Mouse (Mus musculus): ENCODE data around the gene Dlgap4. TPM values are rescaled to one million over a fixed set of nuclear protein-coding genes. Genes with fewer than 3 reads are reported as not detected.
A peak's percentile ranks its signal among the peaks of the same experiment; 100 is the strongest.

Dlgap4 gene
- polyA plus RNA-seq, 1 experiment = 175 TPM

DNA sequence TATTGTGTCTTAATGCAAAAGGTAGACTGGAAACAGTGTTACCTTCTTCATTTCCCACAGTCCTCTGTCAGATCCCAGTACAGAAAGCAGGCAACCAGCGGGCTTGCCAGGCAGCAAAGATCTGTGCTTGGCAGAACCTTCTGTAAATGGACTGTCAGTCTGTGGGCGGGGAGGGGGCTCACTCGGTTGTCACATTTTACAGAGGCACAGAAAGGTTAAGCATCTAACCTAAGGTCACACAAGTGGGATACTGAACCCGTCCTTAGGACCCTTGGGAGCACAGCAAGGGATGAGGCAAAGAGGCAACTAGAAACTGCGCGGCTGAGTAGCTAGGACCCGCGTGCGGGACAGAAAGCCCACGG, 106.8 kb downstream of the Dlgap4 start:
- Histone ChIP-seq H3K4me3 (ENCODE audit: control insufficient read depth, low read depth, low read length) (peak overlapping the region; percentile 91), H3K4me1 (ENCODE audit: control insufficient read depth, insufficient read depth, low read length) (peaks cover 29% of the 10 kb centered on the region), H3K27me3 (ENCODE audit: control insufficient read depth, insufficient read depth, low read length) (no peaks in the 10 kb centered on the region), H3K36me3 (ENCODE audit: control insufficient read depth, insufficient read depth, low read length) (no peaks in the 10 kb centered on the region), H3K27ac (ENCODE audit: control insufficient read depth, insufficient read depth, low read depth, low read length) (peak overlapping the region; percentile 93)
- TF ChIP-seq POLR2A (IDR thresholded peaks at IDR 0.05; ENCODE audit: control insufficient read depth, low read depth, low read length) (no peak), CTCF (IDR thresholded peaks at IDR 0.05; ENCODE audit: control insufficient read depth, insufficient read depth, insufficient replicate concordance, low read depth, low read length) (no peak)

DNA sequence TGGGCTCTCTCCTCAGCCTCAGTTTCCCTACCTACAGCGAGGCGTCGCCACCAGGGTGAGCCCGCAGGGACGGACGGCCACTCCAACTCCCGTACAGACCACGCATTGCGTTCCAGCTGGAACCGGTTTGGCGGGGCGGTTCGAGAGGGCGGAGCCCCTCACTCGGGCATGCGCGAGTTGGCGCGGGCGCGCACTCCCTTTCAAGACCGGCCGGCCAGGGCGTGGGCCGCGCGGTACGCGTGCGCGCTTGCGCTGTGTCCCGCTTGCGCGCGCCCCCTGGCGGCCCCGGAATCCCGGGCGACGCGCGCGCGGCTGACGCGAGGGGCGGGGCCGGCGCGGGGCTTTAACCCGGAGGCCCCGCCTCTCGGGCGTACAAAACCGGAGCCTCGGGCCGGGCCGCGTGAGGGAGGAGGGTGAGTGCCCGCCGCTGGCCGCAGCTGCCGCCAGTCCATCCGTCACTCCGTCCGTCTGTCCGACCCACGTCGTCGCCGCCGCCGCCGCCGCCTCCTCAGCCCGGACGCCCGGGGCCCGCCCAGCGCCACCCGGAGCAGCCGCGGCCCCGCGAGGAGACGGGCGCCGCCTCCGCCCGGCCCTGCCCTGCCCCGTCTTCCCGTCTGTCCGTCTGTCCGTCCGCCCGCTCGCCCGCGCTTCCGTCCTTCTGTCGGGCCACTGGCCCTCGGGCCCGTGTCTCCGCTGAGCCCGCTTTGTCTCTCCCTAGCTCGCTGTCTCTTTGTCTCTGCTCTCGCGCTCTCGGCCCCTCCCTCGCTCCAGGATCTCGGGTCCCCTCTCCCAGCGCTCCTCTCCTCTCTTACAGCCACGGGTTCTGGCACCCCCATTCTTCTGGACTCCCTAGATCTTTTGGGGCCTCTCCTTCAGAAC, 107.4 kb downstream of the Dlgap4 start:
- Histone ChIP-seq H3K36me3 (ENCODE audit: control insufficient read depth, insufficient read depth, low read length) (no peaks in the 10 kb centered on the region), H3K27me3 (ENCODE audit: control insufficient read depth, insufficient read depth, low read length) (no peaks in the 10 kb centered on the region), H3K4me3 (ENCODE audit: control insufficient read depth, low read depth, low read length) (peak overlapping the region; percentile 91), H3K27ac (ENCODE audit: control insufficient read depth, insufficient read depth, low read depth, low read length) (peak overlapping the region; percentile 93), H3K4me1 (ENCODE audit: control insufficient read depth, insufficient read depth, low read length) (peaks cover 31% of the 10 kb centered on the region)
- peak; percentile 52; the same call in 1 of the 2 replicates for TF ChIP-seq CTCF (IDR thresholded peaks at IDR 0.05; ENCODE audit: control insufficient read depth, insufficient read depth, insufficient replicate concordance, low read depth, low read length)
- TF ChIP-seq POLR2A (IDR thresholded peaks at IDR 0.05; ENCODE audit: control insufficient read depth, low read depth, low read length) = peak; percentile 98

DNA sequence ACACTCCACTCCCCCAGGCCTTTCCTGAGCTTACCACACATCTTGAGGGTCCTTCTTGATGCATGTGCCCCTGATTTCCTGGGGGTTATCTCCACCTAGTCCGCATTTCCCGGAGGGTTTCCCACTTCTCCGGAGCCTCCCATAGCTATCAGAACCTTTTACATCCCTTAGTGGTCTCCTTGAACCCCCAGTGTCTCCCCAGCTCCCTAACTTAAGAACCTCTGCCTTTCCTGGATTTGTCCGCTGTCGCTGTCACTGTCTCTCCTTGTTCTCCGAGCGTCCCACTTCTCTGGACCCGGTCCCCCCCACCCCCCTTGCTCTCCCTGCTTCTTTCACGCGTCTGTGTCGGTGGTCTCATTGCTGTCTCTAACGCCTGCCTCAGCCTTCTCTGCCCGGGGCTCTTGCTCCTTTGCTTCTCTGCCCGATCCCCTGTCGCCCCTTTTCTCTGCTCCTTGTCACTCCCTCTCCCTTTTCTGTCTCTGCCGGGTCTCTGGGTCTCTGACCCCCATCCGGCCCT, 108.1 kb downstream of the Dlgap4 start:
- TF ChIP-seq POLR2A (IDR thresholded peaks at IDR 0.05; ENCODE audit: control insufficient read depth, low read depth, low read length) (no peak), CTCF (IDR thresholded peaks at IDR 0.05; ENCODE audit: control insufficient read depth, insufficient read depth, insufficient replicate concordance, low read depth, low read length) (no peak)
- Histone ChIP-seq H3K27me3 (ENCODE audit: control insufficient read depth, insufficient read depth, low read length) (no peaks in the 10 kb centered on the region), H3K27ac (ENCODE audit: control insufficient read depth, insufficient read depth, low read depth, low read length) (peak overlapping the region; percentile 45), H3K36me3 (ENCODE audit: control insufficient read depth, insufficient read depth, low read length) (no peaks in the 10 kb centered on the region), H3K4me3 (ENCODE audit: control insufficient read depth, low read depth, low read length) (peak overlapping the region; percentile 91), H3K4me1 (ENCODE audit: control insufficient read depth, insufficient read depth, low read length) (peaks cover 31% of the 10 kb centered on the region)

DNA sequence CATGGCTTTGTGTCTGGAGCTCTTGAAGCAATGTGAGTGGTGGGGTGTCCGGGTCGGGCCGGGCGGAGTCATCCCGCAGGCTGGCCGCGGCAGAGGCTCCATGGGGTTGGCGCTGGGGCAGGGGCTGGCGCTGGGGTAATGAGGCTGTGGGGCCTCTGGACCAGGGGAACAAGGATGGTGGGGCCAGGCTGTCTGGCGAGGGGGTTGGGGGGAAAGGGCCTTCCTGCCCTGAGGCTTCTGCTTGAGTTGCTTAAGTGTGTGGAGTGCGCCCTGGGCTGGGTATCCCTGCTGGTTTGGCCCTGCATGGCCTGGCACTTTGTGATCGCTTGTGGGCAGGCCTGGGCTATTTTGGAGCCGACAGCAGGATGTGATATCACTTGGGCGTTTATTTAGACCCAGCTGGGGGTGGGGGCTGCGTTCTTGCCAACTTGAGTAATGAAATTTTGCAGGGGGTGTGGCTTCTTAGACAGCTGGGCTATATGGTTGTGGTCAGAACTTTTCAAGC, 108.6 kb downstream of the Dlgap4 start:
- no peak overlapping the region for H3K27ac ChIP-seq (ENCODE audit: control insufficient read depth, insufficient read depth, low read depth, low read length)
- H3K27me3 ChIP-seq (ENCODE audit: control insufficient read depth, insufficient read depth, low read length) = no peaks in the 10 kb centered on the region
- peaks cover 30% of the 10 kb centered on the region for H3K4me1 ChIP-seq (ENCODE audit: control insufficient read depth, insufficient read depth, low read length)
- peak overlapping the region; percentile 91 for H3K4me3 ChIP-seq (ENCODE audit: control insufficient read depth, low read depth, low read length)
- no peaks in the 10 kb centered on the region for H3K36me3 ChIP-seq (ENCODE audit: control insufficient read depth, insufficient read depth, low read length)
- TF ChIP-seq POLR2A (IDR thresholded peaks at IDR 0.05; ENCODE audit: control insufficient read depth, low read depth, low read length) = no peak; the same call in 1 of the 2 replicates

DNA sequence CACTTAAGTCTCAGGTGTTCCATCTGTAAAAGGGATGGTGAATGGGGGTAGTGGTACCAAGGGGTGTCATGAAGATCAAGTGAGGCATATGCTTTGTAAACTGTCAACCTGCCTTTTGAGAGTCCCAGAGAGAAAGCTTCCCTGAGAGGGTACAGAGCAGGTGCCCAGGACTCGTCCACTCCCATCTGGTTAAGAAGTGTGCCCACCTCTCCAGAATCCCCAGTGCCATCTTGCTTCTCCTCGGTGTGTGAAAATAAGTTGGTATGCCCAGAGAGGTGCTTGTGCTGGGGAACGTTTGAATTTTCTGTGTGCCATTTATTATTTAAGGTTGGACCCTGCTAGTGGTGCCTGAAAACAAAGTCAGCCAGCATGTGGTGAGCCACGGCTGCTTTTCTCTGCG, 109.2 kb downstream of the Dlgap4 start:
- TF ChIP-seq CTCF (IDR thresholded peaks at IDR 0.05; ENCODE audit: control insufficient read depth, insufficient read depth, insufficient replicate concordance, low read depth, low read length) (no peak), POLR2A (IDR thresholded peaks at IDR 0.05; ENCODE audit: control insufficient read depth, low read depth, low read length) (no peak)
- Histone ChIP-seq H3K27ac (ENCODE audit: control insufficient read depth, insufficient read depth, low read depth, low read length) (no peak overlapping the region), H3K4me3 (ENCODE audit: control insufficient read depth, low read depth, low read length) (no peak overlapping the region), H3K36me3 (ENCODE audit: control insufficient read depth, insufficient read depth, low read length) (no peaks in the 10 kb centered on the region), H3K27me3 (ENCODE audit: control insufficient read depth, insufficient read depth, low read length) (no peaks in the 10 kb centered on the region), H3K4me1 (ENCODE audit: control insufficient read depth, insufficient read depth, low read length) (peaks cover 27% of the 10 kb centered on the region)

DNA sequence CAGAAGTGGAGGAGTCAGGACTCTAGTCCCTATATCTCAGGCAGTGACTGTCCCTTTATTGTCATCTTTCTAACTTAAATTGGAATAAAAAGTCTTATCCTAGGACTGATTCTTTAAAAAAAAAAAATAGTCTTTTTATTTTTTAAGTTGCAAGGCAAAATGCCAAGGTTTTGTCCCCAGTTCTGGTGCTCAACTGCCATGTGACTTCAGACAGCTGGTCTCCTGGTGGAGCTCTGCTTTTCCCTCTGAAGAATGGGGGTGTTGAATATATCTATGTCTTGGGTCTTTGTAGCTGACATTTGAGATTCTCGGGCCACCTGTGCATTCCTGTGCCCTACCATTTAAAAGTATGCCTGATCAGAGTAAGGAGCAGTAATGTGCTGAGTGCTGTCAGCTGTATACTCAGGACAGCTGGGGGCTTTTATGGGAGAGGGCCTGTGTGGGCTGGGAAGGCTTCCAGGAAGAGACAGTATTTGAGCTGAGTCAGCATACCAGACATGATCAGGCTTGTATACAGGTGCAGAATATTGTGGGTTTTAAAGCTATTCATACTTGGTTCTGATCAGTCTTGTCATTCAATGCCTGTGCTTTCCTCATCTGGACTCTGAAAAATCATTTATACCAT, 110.5 kb downstream of the Dlgap4 start:
- Histone ChIP-seq H3K4me3 (ENCODE audit: control insufficient read depth, low read depth, low read length) (no peak overlapping the region), H3K27ac (ENCODE audit: control insufficient read depth, insufficient read depth, low read depth, low read length) (no peak overlapping the region), H3K4me1 (ENCODE audit: control insufficient read depth, insufficient read depth, low read length) (peaks cover 23% of the 10 kb centered on the region), H3K27me3 (ENCODE audit: control insufficient read depth, insufficient read depth, low read length) (no peaks in the 10 kb centered on the region), H3K36me3 (ENCODE audit: control insufficient read depth, insufficient read depth, low read length) (no peaks in the 10 kb centered on the region)
- TF ChIP-seq POLR2A (IDR thresholded peaks at IDR 0.05; ENCODE audit: control insufficient read depth, low read depth, low read length) = no peak
- no peak for TF ChIP-seq CTCF (IDR thresholded peaks at IDR 0.05; ENCODE audit: control insufficient read depth, insufficient read depth, insufficient replicate concordance, low read depth, low read length)

DNA sequence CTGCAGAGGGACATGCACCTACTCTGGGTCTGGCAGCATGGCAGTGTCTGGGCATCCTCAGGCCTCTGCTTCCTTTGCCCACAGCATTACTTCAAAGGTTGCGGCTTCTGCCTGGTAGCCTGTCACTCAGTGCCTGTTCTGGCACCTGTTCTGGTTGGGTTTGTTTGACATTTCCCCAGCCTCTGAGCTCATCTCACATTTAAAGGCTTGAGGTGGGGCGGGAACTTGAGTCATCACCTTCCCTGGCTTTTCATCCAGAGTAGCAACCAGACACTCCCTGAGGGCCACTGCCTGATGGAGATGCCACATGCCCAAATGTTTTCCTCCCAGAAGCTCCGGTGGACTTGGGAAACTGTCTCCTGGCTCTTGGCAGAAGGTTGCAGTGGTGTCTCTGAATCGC, 111.4 kb downstream of the Dlgap4 start:
- Histone ChIP-seq H3K27ac (ENCODE audit: control insufficient read depth, insufficient read depth, low read depth, low read length) (no peak overlapping the region), H3K4me3 (ENCODE audit: control insufficient read depth, low read depth, low read length) (no peak overlapping the region), H3K4me1 (ENCODE audit: control insufficient read depth, insufficient read depth, low read length) (peaks cover 19% of the 10 kb centered on the region), H3K27me3 (ENCODE audit: control insufficient read depth, insufficient read depth, low read length) (no peaks in the 10 kb centered on the region), H3K36me3 (ENCODE audit: control insufficient read depth, insufficient read depth, low read length) (no peaks in the 10 kb centered on the region)
- no peak for TF ChIP-seq CTCF (IDR thresholded peaks at IDR 0.05; ENCODE audit: control insufficient read depth, insufficient read depth, insufficient replicate concordance, low read depth, low read length)
- TF ChIP-seq POLR2A (IDR thresholded peaks at IDR 0.05; ENCODE audit: control insufficient read depth, low read depth, low read length) = no peak

Data from testis, adult 2 months (tissue).